Mouse (Mus musculus) erythroblast, embryonic 14.5 days (primary cell): Measurements from ENCODE around the gene Ccdc38.

Experiments used
- GATA1 ChIP-seq: IDR thresholded peaks from 2 replicates; pipeline ENCODE4 v1.6.1; 2012; ENCODE audit warnings: low read length, inconsistent platforms, mixed read lengths
- TAL1 ChIP-seq: IDR thresholded peaks from 3 replicates; pipeline ENCODE4 v1.6.1; 2012; ENCODE audit warnings: low read length, inconsistent platforms, mixed read lengths

GRCm38 (mm10) chr10:93519756-93520155 lies 20.7 kb upstream of the Ccdc38 start:
- TF ChIP-seq GATA1 (no peak), TAL1 (no peak)
